Mouse (Mus musculus): Measurements from ENCODE around the gene Traip.

The Traip gene

DNA sequence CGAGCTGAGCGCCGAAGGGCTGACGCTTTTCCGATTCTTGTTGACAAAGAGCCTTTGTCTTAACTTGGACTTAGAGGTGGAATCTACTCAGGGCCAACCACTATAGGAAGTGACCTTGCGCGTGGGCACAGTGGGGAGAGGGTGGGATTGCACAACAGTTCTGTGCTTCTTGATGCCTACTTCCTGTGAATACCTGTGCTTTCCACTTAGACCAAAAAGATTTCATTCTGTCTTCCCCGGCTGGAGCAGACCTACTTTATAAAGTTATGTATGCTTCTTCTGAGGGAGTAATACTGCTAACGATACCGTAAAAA, at the start of gene Traip:
Traip (plus strand) TSS at position 215 of the 314 bp plus-strand sequence.
- no peak for DNase-seq (ENCODE audit: low spot score)

DNA sequence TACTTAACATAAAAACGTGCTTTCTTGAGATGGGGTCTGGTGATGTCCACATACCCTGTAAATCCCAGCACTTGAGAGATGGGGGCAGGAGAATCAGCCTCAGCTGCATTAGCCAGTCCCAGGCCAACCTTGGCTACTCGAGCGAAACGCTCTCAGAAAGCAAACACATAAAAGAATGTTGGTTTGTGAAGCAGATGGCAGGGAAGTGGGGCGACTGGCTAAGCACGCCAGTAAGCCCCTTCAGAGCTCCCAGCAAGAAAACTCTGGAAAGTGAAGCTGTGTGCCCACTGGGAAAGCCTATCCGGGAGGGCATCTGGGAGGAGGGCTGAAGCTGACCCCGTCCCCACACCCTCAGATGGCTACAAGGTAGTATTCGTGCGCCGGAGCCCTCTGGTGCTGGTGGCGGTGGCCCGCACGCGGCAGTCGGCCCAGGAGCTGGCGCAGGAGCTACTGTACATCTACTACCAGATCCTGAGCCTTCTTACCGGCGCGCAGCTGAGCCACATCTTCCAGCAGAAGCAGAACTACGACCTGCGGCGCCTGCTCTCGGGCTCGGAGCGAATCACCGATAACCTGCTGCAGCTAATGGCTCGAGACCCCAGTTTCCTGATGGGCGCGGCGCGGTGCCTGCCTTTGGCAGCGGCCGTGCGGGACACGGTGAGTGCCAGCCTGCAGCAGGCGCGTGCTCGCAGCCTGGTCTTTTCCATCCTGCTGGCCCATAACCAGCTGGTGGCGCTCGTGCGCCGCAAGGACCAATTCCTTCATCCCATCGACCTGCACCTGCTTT, 48.9 kb upstream of the Traip start:
- DNase-seq (ENCODE audit: low spot score) = peak; percentile 66

DNA sequence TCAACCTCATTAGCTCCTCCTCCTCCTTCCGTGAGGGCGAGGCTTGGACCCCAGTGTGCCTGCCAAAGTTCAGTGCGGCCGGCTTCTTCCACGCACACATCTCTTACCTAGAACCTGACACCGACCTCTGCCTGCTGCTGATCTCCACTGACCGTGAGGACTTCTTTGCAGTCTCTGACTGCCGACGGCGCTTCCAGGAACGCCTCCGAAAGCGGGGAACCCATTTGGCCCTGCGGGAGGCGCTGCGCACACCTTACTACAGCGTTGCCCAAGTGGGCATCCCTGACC, 48.4 kb upstream of the Traip start:
- DNase-seq (ENCODE audit: low spot score) = no peak

DNA sequence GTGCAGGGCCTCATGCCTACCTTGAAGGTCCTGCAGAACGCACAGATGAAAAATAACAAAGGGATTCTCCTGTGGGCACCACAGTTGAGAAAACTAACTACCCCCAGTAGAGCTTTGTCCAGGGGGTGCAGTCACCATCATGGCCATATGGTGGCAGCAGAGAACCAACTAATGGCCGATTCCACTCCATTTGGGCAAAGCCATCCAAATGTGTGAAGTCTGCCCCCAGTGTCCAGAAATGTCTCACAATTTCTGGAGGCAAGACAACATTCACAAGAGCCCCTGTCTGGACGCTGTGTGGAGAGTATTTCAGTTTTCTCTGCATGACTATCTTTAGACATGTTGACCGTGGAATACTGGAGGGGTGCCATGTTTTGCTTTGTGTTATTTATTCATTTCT, 45.2 kb upstream of the Traip start:
- DNase-seq (ENCODE audit: low spot score) = peak; percentile 88

DNA sequence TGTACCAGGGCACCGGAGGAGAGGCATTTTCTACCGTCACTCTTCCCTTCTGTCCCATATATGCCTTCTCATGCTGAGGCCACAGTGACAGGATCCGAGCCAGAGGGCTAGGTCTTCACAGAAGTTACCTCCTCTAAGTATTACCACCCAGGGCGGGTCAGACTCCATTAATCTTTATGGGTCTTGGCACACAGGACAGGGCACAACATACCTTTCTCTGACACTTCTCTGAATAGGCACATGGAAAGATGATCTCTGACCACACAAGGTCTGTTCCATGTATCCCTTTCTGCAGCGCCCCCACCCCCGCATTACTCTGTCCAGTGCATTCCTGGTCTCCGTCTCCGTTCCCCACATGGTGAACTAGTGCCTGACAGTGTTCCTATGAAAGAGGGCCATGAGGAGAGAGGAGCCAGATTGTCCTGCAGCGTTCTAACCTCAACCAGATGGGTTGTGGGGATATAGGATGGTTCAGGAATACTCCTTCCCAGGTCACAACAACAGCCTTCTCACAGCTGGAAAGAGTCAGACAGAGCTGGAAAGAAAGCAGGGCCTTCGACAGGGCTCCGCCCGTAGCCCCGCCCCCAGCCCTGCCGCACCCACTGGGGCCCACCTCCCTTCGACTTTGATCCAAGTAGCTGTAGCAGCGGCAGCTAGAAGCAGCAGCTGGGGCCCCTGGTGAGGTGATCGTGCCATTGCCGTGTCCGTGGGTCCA, 43.5 kb upstream of the Traip start, which contains the start of gene Mst1r:
Mst1r (plus strand) TSS at position 622 of the 715 bp plus-strand sequence.
- peak; percentile 90 for DNase-seq (ENCODE audit: low spot score)

DNA sequence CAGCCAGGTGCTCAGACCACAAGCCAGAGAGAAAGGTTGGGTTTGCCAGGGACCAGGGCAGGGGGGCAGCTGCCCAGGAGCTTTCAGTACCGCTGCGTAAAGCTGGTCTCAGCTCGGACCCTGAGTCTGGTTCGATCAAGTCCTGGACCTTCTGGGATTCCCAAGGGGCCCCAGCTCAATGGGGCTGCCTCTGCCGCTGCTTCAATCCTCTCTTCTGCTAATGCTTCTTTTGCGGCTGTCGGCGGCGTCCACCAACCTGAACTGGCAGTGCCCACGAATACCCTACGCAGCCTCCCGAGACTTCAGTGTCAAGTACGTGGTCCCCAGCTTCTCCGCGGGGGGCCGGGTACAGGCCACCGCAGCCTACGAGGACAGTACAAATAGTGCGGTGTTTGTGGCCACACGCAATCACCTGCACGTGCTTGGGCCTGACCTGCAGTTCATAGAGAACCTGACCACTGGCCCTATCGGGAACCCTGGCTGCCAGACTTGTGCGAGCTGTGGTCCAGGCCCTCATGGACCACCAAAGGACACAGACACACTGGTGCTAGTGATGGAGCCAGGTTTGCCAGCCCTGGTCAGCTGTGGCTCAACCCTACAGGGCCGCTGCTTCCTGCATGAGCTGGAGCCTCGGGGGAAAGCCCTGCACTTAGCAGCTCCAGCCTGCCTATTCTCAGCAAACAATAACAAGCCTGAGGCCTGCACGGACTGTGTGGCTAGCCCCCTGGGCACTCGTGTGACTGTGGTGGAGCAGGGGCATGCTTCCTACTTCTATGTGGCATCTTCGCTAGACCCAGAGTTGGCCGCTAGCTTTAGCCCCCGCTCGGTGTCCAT, 42.8 kb upstream of the Traip start:
- DNase-seq (ENCODE audit: low spot score) = no peak

DNA sequence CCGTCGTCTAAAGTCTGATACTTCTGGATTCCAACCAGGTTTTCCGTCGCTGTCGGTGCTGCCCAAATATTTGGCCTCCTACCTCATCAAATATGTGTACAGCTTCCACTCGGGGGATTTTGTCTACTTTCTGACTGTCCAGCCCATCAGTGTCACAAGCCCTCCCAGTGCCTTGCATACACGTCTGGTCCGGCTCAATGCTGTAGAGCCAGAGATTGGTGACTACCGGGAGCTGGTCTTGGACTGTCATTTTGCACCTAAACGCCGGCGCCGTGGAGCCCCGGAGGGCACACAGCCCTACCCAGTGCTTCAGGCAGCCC, 42.2 kb upstream of the Traip start:
- peak; percentile 27 for DNase-seq (ENCODE audit: low spot score)

DNA sequence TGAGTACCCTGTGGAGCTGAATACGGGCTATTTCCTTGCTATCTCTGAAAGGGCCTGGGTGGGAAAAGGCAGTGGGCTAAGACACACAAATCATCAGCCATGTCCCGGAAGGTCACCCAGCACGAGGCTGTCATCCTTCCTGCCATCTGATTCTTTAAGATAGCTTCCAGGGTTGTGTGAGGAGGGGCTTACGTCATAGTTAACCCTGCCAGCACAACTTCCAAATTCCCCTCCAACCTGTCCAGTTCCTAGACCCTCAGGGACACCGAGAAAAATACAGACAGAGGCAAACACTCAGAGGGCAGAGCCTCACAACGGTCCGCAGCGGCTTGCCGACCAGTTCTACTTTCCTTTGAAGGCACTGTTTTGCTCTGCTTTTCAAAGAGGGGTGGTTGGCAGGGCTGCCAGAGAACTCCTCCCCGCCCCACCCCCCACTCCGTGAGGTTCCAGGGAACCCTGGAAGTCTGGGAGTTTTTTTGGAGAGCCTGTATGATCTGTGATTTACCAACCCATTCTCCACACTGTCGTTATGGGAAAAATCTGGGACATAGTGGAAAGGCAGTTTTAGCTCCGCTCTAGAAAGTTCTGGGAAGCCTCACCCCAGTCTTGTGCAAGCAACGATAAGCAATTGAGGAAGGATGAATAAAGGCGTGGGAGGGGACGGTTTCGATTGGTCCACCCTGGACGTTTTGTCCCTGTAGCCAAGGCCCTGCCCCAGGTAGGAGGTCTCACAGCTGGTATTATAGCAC, 41.4 kb upstream of the Traip start:
- DNase-seq (ENCODE audit: low spot score) = peak; percentile 76

DNA sequence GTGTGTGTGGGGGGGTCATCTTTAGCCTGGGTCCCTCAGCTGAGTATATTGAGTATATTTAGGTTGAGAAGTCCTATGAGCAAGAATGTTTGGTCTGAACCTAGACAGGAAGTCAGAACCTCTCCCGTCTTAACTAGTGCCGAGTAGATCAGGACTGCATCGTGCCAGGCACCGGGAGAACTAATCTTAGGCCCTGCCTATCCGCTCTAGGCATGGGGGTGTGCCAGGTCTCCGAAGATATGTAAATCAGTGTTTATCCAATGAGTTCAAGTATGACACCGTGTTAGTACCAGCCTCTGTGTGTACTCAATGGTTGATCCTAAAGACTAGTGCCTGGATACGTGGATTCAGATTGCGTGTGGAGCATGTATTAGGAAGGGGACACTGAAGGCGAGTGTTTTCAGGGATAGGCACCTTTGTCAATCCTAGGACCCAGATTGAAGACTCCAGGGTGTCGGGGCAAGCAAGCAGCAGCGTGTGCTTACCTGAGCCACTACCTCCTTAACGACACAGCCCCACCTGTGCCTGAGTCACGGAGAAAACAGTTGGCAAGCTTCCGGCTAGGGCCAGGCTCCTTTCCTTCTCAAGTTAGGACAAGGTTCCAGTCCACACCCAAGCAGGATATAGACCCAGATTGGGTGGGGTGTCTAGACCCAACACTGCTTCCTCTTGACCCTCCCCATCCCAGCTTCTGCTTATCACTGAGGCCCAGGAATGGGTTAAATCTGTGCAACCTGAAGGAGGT, 39.7 kb upstream of the Traip start:
- peak; percentile 86 for DNase-seq (ENCODE audit: low spot score)

DNA sequence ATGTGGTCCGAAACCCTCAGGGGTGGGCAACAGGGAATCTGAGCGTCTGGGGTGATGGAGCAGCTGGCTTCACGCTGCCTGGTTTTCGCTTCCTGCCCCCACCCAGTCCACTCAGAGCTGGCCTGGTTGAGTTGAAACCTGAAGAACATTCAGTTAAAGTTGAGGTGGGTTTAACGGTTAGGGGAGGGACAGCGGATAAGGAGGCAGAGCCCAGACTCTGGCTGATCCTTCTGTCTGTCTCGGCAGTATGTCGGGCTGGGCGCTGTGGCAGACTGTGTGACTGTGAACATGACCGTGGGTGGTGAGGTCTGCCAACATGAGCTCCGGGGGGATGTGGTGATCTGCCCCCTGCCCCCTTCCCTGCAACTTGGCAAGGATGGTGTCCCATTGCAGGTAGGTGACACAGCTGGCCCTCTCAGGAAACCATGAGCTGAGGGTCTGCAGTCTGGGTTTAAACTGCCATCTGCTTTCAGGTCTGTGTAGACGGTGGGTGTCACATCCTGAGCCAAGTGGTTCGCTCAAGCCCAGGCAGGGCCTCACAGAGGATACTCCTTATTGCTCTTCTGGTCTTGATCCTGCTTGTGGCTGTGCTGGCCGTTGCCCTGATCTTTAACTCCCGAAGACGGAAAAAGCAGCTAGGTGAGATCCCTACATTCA, 35.0 kb upstream of the Traip start:
- no peak for DNase-seq (ENCODE audit: low spot score)

DNA sequence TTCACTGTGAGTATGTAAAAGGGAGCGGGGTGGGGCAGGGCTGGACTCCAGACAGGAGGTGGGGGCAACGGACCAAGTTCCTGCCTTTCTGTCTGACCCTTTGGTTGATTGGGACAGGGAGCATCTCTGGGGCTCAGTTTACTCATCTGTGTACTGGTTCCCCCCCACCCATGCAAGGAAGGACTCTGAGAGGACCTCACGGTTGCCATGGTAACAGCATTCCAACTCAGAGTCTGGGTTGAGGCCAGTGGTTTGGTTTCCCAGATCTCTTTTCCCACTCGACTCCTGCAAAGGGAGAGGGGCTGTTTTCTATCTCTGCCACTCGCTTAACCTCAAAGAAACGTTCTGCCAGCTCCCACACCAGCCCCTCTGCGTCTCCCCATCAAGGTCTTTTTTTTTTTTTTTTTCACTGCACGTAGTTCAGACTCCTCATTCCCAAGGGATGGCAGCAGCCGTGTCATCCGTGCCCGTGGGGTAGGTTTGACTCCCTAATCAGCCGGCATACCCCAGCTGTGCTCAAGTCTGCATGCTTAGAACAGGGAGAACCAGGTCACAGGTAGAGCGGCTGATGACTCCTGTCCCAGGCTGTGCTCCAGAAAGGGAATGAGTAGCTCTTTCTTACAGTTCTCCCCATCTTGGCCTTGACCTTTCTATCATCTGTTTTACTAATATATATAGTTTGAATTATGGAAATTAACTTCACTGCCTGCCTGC, 31.9 kb upstream of the Traip start:
- no peak for DNase-seq (ENCODE audit: low spot score)

DNA sequence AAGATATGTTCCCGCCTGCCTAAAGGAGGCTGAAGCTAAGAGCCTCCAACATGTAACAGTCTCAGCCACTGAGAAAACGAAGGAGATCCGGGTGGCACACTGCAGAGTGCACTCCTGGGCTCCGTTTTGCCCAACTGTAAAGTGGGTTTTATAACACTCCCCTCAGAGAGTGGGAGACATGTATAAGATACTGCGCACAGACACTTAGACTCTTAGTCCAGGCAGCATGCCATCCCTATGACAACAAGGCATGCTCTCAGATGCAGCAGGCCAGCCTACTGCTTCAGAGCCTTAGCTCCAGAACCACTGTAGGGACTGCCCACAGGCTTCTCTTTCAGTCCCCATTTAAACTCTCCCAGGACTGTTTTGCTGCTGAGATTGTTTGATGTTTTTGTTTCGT, 31.1 kb upstream of the Traip start:
- no peak for DNase-seq (ENCODE audit: low spot score)

DNA sequence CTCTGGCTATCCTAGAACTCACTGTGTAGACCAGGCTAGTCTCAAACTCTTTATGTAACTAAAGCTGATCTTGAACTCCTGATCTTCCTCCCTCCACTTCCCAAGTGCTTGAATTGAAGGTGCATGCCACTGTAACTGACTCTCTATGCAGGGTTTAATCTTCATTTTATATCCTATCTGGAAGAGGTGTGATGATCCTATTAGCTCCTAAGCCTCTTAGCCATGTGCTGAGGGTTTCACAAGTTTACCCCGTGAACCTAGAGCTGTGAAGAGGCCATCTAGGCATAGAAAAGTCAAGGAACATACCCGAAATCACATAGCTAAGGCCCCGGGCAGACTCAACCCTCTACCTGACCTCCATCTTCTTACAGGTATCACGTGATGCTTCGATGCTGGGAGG, 30.5 kb upstream of the Traip start:
- no peak for DNase-seq (ENCODE audit: low spot score)

DNA sequence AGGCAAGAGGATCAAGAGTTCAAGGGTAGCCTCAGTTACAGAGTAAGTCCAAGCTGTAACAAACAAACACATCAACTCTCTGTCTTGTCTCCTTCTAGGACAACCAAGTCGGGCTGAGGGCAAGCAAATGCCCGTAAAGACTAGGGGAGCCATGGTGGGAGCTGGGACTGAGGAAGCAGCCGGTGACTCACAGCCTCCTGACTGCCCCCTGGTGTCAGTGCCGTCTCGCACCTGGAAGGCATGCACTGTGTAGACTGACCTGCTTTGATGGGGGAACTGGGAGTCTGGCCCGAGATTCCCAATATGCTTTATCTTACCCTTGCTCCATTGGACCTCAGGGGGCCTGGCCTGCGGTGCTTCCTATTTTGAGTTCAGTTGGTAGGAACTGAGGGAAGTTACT, 26.9 kb upstream of the Traip start:
- DNase-seq (ENCODE audit: low spot score) = peak; percentile 55

DNA sequence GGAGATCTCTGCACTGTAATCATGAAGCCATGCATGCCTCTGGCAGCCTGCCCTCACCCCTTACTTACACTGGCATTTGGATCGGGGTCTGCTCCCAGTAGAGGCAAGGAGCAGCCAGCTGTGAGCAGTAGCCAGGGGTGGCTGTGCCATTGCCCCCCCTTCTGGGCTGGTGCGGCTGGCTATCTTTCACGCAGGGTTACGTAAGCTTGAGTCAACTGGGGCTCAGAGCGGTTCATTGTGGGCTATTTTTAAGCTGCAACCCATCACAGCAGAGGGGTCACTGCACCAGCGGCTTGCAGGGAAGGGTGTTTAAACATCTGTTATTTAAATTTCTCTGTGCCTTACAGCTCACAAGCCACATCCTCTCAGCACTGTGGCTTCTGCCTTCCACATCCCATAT, 26.0 kb upstream of the Traip start:
- DNase-seq (ENCODE audit: low spot score) = no peak

DNA sequence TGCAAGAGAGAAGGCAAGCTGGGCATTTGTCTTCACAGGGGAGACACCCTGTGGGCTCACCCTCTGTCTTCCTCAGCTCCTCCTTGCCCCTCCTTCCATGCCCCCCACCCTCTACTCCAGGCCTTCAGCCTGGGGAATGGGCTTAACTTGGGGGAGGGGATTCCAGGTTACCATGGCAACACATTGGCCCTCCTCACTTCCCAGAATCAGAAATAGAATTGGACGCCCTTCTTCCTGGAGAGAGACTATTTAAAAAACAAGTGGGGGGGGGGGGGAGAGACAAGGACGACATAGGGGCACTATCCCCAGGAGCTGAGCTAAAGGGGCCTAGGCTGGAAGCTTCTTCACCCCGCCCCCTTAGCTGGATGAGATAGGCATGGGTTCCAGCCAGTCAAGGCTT, 24.7 kb upstream of the Traip start:
- DNase-seq (ENCODE audit: low spot score) = no peak

DNA sequence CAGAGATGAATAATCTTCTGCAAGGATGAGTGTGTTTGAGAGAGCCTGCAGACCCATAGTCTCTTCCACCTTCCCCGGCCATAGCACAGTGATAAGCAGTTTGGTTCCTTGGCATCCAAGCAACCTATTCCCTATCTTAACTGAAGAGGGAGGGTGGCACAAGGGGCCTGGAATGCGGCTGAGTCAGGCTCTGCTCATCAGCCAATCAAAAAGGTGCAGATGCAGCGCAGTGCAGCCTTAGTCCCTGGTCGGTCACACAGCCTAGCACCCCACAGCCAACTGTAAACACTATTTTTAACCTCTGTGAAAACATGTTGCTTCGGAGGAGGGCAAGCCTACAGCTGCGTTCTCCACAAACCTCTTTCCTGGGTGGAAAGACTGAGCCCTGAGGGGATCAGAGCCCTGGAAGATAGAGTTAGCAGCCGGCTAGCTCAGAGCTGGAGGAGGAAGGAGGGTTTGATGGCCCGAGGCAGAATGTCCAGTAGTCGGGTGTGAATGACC, 23.0 kb upstream of the Traip start:
- DNase-seq (ENCODE audit: low spot score) = no peak

DNA sequence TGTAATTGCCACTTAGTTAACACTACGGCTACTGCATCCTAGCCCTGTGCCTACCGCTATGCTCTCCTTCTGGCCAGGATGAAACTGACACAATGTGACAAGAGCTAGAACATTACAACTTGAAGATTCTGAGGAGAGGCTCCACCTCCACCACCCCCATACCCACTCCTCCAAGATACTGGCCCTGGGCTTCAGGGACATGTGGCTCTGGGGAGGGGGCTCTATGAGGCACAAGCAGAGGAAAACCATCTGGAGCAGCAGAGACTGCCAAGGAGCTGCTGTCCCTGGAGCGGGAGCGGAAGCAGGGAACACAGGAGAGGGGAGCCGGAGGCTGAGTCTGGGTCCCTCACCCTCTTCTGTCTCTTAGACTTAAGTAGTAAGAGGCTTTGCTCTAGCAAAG, 22.2 kb upstream of the Traip start:
- no peak for DNase-seq (ENCODE audit: low spot score)

DNA sequence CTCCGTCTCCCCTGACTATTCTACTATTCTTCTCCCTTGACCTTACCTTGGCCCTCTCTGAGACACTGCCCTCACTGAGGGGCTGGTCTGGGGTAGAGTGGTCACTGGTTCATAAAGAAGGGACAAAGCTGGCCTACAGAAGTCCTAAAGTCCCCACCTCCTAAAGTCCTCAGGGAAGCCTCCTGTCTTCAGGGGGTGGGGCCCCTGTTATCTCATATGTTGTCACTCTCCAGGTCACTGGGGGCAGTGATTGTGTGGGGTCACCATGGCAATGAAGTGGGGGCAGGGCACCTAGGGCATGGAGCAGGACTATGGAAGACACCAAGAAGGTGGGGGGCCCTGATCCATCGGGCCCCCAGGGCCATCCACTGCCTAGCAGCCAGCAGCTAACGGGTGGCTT, 21.8 kb upstream of the Traip start, which contains the start of gene Actl11:
Actl11 (plus strand) TSS at position 301 of the 400 bp plus-strand sequence.
- DNase-seq (ENCODE audit: low spot score) = no peak

DNA sequence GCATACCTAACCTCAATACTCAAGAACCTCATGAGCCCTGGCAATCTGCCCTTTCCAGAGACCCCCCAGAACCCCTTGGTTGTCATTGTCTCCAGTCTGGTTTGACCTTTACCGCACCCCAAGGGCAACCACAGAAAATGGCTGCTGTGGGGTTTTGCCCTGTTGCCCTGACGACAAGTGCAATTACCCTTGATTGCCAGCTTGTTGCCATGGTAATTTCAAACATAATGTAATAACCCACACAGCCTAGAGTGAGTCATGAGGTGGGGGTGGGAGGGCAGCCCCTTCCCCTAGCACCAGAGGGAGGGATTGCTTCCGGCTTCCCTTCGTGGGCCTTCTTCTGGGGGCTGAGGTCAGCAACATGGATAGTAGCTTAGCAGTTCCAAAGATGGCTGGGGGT, 17.7 kb upstream of the Traip start:
- DNase-seq (ENCODE audit: low spot score) = no peak

Data from urinary bladder, postnatal 14 days (tissue).